Mouse (Mus musculus) layer of hippocampus, adult 8-10 months (tissue): ENCODE measurements at regions not wholly inside any gene's neighbourhood (a gene's known extent, or its start where the extent isn't known, plus 50 kb on each side); places are given as distances from the start of the nearest gene placed in this dataset.

ENCODE experiments used
- DNase-seq, 2 experiments: peaks; one replicate each; pipeline ENCODE4 v3.0.0; 2022; ENCODE audit warnings: low spot score in 2 of 2

DNA sequence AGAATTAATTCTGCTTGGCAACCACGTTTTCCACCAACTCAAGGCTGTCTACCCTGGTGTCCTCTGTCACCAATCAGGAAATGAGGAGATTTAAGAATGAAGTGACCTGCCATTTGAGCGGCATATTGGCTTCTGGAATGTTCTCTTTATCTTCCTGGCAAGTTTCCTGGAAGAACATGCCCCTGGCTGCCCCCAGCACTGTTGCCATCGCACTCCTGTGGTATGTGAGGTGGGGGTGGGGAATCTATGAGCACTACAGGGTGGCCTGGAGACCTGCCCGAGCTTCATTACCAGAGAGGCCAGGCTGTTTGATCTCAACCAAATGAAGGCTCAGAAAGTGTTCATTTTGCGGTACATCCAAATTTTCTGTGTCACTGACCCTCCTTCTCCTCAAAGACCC lies 243.8 kb upstream of the Il12b start:
- no peak for DNase-seq

DNA sequence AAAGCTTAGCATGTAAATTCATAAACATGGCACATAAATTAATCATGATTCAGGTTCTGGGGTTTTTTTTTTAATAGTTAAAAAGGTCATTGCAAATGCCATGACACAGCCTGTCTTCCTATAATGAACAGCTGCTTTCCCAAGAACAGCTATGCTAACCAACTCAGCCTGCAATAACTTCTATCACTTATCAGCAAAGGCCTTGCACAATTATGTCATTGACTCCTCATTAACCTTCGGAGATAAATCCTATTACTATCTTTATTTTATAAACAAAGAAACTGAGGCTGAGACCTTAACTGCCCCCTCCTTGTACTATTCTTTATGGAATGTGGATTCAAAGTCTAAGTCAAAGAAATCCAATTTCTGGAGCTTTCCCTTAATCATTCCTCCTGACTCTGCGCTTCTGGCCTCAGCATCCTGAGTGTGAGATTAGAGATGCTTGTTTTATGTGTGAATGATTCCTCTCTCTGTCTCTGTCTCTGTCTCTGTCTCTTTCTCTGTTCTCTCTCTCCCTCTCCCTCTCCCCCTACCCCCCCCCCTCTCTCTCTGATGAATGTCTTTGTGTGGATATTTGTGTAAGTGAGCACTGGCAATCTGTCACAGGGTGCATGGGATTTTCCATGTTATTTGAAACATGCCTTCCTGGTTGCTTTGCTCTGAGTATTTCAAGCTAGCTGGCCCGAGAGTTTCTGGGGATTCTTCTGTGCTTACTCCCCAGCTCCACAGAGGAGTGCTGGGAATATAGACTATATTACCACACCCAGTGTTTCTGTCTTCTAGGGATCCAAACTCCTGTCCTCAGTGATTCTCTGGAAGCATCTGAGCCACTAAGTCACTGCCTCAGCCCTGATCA lies 243.1 kb upstream of the Il12b start:
- DNase-seq = no peak

DNA sequence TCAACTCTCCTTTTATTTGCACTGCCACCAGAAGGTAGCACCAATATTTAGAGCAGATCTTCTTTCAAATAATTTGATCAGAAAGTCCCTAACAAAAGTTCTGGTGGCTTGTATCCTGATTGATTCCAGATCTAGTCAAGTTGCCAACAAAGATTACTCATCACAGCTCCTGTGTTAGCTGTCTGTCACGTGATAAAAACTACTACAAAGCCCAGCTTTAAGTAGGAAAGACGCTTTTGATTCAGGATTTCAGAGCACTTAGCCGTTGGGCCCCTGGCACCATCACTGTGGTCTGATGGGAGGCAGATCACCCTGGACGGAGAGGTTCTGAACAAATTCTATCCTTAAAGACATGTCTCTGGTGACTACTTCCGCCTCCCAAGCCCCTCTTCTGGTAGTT lies 241.6 kb upstream of the Il12b start:
- no peak for DNase-seq

DNA sequence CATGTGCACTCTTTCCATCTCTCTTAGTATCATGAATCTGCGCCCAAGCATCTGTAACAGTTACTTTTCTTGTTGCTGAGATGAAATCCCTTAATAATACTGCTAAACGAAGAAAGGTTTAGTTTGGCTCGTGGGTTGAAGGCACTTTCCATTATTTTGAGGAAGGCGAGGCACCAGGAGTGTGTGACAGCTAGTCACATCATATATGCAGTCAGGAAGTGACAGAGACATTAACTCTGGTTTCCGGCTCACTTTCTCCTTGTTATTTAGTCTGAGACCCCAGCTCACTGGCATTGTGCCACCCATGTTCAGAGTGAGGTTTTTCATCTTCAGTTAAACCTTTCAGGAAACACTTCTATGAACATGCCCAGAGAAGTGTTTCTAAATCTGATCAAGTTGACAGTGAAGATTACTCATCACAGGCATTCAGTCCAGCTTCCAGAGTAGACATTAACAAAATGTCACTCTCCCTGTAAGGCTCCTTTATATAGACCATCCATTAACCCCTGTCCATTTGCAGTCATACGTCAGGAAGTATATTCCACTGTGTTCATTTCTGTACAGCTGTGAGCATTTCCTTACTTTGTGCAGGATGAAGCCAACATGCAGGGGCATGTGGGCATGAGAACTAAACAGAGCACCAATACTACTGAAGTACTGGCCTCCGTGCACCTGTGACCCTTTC lies 238.0 kb upstream of the Il12b start:
- no peak for DNase-seq

DNA sequence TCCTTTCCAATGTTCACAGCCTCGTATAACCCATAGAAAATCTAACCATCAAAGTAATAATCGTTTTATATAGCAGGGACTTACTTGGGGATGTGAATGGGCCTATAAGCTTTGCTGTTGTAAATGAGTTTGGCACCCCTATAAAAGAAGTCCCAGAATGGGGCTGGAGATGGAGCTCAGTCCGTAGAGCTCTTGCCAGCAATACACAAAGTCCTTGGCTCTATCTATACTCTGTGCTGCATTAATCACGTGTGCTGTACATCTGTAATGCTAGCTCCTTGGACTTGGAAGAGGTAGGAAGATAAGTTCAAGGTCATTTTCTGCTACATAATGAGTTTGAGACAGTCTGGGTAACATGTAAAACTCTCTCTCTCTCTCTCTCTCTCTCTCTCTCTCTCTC lies 236.8 kb upstream of the Il12b start:
- no peak for DNase-seq

DNA sequence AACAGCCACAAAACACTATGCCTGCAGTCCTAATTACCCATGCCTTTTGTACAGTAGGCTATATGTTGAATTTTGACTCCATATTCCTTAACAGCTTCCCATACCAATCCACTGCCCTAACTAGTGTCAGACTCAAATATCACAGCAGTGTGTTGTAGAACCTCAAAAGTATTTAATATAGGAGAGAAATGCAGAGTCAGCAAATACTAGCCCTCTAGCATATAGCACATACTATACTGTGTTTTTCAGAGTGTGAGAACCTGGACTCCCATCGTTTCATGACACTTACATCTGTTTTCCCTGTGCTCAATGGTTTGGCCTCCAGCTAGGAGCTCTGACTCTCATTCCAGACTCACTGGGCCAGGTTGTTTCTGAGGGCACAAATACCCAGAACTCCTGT lies 236.1 kb upstream of the Il12b start:
- DNase-seq = no peak

DNA sequence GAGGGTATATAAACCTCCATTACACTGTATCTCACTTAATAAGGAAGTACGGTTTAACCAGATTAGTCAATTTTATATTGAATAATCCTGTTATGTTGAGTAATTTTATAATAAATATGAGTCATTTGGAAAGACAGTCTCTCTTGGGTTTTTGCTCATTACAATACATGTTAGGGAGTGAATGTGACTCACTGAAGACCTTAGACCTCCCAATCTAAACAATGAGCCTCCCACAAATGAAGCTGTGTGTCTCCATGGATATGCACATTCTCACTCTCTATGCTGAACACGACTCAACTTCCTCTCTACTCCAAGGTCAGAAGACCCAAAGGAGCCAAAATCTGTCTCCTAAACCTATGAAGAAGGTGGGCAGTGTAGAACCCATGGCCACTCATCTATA lies 235.7 kb upstream of the Il12b start:
- no peak for DNase-seq

DNA sequence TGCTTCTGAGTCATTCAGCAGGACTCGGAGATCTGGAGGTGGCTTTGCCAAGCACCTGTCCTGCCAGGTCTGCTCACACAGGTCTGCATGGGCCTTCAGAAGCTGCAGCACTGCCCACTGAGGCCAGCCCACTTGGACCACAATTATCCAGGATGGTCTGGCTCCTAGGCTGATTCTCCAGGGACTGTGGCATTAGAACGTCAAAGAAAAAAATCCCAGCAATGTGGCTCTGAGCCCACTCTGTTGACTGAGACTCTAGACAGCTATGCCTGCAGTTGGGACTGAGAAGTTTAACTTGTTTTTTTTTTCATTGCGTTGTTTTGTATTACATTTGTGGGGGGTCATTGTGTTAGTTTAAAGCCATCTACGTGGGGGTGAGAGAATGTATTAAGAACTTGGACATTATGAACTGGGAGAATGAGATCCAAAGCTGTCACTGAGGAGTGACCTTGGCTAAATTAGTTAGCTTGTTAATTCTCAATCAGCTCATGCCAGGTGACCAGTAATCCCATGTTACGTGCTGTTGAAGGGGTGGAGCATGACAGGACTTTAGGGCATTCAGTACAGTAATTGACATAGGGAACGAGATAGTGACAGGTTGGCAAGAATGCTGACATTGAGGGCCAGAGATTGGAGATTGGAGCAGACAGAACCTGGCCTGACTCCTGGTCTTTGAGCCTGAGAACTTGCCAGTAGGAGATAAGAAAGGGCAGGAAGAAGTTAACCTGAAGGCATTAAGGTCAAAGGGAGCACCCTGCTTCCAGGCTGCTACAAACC lies 232.0 kb upstream of the Il12b start:
- DNase-seq = no peak

DNA sequence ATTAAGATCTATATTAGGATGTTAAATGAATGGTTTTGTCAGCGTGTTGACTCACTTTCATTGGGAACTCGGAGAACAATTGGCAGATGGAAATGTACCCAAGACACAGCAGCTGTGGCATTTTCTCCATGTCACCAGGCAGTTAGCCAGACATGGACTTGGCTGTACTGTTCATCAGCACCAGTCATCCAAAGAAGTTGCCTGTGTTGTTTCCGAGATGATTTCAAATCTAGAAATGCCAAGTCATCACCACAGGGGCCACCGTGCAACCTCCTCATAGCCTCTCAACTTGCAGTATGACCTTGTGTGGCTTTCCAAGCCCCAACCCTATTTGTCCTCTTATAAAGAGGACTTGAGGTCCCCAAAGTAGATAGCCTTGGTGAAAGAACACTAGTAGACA lies 227.4 kb upstream of the Il12b start:
- DNase-seq = no peak

DNA sequence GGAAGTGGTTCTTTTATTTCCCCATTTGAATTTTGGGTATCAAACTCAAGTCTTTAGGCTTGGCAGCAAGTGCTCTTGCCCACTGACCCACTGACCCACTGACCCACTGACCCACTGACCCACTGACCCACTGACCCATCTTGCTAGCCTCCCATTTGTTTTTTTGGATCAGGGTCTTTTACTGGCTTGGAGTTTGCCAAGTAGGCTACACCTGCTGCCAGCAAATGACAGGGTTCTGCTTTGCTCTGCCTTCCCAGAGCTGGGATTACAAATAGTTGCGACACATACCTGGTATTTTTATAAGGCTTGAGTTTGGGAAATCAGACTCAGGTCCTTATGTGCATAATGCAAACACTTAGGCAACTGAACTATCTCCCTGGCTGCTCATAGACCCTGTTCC lies 226.7 kb upstream of the Il12b start:
- DNase-seq = no peak

DNA sequence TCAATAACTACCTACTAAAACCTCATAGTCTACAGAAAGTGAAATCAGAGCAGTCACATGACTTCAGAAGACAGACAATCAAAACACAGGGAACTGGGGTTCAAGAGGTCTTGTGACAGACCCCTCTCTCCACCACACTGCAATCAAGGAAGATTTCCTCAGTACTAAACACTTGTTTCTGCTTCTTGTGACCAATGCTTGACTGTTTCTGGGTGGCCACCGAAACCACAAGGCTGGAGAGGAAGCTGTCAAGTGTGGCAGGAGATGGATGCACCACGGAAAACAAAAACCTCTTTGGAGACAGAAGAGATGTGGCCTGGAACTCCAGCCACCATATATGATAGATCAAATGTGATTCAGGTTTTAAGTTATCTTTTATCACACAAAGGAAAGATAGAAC lies 225.3 kb upstream of the Il12b start:
- DNase-seq = no peak

DNA sequence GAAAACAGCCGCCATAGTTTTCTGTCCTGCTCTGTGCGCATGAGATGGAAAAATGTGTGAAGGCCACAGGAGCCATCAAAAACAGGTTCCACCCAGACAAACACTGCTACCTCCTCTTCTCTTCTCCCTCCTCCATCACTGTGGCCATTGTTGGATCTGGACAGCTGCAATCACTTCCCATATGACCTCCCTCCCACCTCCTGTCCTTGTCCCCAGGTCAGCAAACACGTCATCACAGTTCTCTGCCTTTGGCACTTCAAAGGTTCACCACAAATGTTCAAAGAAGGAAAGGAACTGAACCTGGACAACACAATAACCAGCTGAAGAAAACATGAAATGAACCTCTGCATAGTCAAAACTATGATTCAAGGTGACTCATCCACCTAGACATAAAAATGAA lies 220.2 kb upstream of the Il12b start:
- no peak for DNase-seq

DNA sequence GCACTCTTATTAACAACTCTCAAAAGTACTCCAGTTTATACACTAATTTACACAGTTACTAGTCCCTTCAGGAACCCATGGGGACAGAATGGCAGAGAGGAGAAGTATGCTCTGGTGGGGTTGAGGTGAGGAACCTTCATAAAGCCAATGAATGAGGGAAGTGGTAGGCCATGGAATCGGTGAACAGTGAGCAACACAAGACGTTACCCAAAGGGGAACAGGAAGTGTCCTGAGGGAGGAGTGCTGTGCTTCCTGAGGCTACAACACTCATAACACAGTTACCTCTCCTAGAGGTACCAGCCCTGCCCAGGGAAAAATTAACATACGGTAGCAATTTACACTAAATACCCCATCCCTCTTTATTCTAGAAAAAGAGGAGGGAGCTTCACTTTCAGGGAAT lies 216.0 kb upstream of the Il12b start:
- DNase-seq = no peak

DNA sequence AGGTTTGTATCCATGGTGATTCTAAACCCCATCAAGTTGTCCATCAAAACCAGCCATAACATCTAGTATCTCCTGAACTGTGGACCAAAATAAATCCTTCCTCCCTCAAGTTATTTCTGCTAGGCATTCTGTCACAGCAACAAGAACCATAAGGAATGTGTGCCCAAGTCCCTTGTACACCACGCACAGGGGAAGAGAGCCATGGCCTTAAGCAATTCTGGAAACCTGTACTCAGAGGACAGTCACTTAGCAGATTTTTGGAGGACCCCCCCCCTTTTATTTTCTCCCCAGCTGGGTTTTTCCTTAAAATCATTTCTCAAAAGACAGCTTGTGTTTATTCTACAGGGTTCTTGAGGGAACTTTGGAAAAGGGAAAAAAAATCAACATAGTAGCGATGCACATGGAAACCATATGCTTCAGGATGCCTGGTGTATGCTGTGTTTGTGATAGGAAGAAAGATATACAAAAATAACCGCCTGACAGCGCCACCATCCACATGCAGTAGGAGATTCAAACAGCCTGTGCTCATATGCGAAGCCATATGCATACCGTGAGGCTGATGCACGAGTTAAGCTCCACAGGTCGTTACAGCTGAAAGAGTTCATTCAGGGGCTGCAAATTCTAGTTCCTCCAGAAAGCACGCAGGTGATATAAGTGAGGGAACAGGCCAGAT lies 214.5 kb upstream of the Il12b start:
- peak; percentile 6 to 16 for DNase-seq

DNA sequence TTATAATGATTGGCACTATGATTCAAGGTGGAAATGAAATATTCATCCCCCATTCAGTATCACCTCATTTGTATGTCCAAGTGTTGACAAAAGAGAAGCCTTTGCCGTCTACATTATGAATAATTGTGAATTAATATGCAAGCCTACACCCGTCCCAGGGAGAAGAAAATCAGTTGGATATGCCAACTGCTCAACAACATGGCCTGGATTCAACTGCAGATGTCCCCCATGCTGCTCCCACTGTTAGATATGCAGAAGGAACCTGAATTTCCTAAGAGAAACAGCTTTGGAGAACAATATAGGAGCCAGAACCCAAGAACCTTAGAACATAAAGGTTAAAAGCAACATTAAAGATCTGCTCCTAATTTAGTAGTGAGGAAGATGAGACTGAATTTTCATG lies 211.7 kb upstream of the Il12b start:
- peak; percentile 14 to 15 for DNase-seq

DNA sequence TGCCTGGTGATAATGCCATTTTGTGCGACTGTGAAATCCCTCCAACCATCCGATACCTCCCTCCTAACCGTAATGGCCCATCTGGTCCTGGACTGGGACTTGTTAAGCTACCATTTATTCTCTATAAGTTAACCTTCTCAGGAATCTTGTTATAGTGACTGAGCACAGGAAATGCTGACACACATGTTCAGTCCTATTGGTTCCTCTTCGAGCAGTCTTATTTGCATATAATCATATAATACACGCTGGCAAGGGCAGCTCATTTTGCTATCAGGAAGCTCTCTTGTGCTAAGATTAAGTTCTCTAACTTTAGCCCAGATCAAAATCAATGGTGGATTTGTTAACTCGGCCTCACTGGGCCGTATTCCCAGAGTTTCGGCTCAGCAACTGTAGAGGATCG lies 206.1 kb upstream of the Il12b start:
- DNase-seq = no peak

DNA sequence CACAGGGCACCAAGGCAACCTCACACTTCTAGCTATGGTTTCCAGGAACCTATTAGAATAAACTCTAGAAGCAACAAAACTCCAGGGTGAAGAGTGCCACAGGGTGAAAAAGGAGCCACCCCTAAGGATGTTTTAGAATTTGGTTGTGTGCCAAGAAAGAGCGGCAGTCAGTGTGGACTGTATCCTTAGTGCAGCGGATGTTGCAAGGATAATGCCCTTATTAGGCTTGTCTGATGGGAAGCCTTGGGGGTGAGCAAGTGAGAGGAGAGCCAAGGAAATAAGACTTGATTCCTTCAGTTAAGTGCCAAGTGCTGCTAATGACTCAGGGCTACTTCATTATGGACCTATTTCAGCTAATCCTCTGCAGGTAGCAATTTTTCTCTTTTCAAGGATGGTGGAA lies 197.1 kb upstream of the Il12b start:
- DNase-seq = no peak

DNA sequence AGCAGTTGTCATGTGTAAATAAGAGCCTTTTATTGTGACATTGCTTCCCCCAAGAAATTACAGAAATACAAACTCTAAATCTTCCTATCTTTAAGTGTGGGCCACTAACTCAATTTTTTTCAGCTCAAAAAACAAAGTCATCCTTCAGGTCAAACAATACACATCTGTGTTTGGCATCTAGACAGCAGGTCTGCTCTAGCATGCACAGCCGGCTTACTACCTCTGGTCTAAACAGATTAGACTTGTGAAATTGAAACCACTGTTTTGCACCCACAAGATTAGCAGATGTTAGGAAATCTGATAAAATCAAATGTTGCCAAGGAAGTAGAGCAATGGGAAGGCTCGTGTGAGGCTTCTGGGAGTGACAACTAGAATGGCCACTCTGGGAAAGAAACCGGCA lies 195.5 kb upstream of the Il12b start:
- no peak for DNase-seq

DNA sequence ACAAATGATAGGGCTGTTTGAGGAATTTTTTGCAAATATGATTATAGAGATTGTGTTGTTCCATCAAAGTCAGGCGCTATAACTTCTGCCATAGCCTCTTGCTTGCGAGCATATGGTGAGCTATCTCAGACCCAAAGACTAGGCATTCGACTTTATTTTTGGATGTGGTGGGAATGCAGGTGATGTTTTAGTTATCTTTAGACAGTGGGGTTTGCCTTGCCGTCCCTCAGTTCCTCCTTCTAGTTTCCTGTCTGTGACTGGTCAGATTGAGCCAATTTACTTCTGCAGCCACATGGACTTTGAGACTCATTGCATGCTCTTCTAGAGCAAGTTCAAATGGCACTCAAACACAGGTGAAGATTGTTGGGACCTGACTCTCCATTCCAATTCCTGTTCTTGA lies 193.0 kb upstream of the Il12b start:
- no peak for DNase-seq

DNA sequence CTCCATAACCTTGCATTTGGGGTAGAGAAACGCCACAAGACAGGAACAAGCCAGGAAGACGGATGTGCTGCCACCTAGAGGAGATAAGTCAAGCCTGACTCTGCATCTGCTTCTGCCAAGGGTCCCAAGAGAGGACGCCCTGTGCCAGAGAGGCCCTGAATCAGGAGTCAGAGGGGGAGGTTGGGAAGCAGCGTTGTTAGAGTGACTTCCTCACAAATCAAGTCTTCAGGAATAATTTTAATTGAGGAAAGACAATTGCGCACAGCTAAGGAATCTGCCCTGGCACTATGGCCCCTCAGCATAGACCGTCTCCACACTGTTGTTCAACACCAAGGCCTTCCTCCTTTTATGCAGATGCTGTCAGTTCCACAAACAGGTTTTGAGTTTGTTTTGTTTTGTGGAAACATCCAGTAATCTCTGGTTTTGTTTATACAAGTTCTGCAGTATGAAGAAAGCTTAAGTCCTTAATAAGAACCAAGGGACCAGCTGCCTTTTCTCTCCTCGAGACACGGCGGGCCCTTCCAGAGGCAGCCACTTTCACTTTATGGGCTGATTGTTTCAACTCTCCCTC lies 187.9 kb upstream of the Il12b start:
- DNase-seq = peak in 1 of 2 experiments; percentile 22

DNA sequence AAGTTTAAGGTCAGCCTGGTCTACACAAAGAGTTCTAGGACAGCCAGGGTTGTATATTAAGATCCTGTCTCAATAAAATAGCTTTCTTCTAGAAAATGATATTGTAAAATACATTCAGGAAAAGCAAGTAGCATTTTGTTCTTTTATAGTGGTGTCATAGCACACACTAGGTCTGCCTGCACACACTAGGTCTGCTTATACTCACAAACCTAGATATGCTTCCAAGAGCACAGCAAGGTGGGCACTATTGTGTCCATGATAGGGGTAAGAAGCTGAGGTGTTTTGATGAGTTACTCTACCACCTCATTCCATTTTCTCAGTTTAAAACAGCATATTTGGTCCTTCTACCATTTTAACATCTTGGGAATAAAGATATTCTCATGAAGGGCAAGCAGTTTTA lies 185.8 kb upstream of the Il12b start:
- no peak for DNase-seq

DNA sequence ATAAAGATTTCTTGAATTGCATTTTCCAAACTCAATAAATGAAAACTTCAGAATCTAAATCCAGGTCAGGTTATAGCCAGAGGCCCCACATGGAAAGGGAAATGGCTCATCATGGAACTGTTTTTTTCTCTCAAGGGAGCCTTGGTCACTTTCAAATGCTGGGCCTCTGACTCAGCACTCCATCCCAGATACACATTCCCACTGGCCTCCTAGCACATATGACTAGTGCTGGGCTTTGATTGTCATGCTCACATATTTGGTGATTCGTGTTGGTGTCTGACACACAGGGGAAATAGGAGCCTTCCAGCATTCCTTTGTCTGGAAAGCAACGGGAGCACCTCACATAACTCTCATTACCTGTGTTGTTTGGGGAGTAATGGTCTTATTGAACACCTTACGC lies 183.5 kb upstream of the Il12b start:
- no peak for DNase-seq
